Mouse (Mus musculus): ENCODE measurements around the gene Foxe1. TPM values are rescaled to one million over a fixed set of nuclear protein-coding genes. Genes with fewer than 3 reads are reported as not detected.

The Foxe1 gene
- polyA plus RNA-seq, 1 experiment from 2014 or later: 2.1 TPM

Other genes starting within 250 kb of the Foxe1 start
- 69.8 TPM in 2 replicates for gene Ncbp1, start 205.0 kb upstream of the Foxe1 start, polyA plus RNA-seq (2015; fragmentation: Nextera tagmentation; extraction: Ambion mirVana)
- gene Tstd2, start 204.9 kb upstream of the Foxe1 start, polyA plus RNA-seq (2015; fragmentation: Nextera tagmentation; extraction: Ambion mirVana): 30.1 and 42.0 TPM in 2 replicates
- gene Xpa, start 147.3 kb upstream of the Foxe1 start, polyA plus RNA-seq (2015; fragmentation: Nextera tagmentation; extraction: Ambion mirVana): 22.9 and 25.0 TPM in 2 replicates
- gene Trmo, start 45.8 kb downstream of the Foxe1 start, polyA plus RNA-seq (2015; fragmentation: Nextera tagmentation; extraction: Ambion mirVana): 9.2 and 10.8 TPM in 2 replicates
- 0.68 and 1.0 TPM in 2 replicates for gene Hemgn, start 69.9 kb downstream of the Foxe1 start, polyA plus RNA-seq (2015; fragmentation: Nextera tagmentation; extraction: Ambion mirVana)
- 259 and 284 TPM in 2 replicates for gene Anp32b, start 107.3 kb downstream of the Foxe1 start, polyA plus RNA-seq (2015; fragmentation: Nextera tagmentation; extraction: Ambion mirVana)
- 79.8 and 85.1 TPM in 2 replicates for gene Nans, start 145.6 kb downstream of the Foxe1 start, polyA plus RNA-seq (2015; fragmentation: Nextera tagmentation; extraction: Ambion mirVana)
- 2.3 and 2.6 TPM in 2 replicates for gene Trim14, start 192.5 kb downstream of the Foxe1 start, polyA plus RNA-seq (2015; fragmentation: Nextera tagmentation; extraction: Ambion mirVana)